ENCODE assay signal across 23 mouse cellular contexts in genomic region chr8:103921621-103922020, GRCm38 (mm10).
DNase-seq lines count a peak whose midpoint lies in the region; TF ChIP-seq lines count a peak whose summit lies in the region.
"Had no signal": no experiment of that assay in that cellular context is flagged by ENCODE, and none has a peak within 500 bp of the region (broad histone marks: within the 10 kb centered on the region; RNA-seq: fewer than 3 reads in every experiment).

No protein-coding gene starts in this region.

- no peak overlapping the region for H3K27ac ChIP-seq in kidney, adult 2 months (ENCODE audit: insufficient read depth, low read depth, low read length)
- H3K27ac ChIP-seq: embryonic facial prominence, embryonic 10.5 days; embryonic facial prominence, embryonic 13.5 days; forebrain, embryonic 12.5 days; forebrain, embryonic 15.5 days; heart, embryonic 10.5 days; hindbrain, embryonic 12.5 days; hindbrain, embryonic 15.5 days had no signal

- peak; percentile 37 for DNase-seq in adrenal gland, postnatal 10 days
- DNase-seq in adrenal gland, postnatal 25 days: no peak
- peak; percentile 28 to 53 for DNase-seq in heart, adult 18-20 months
- no peak for DNase-seq in heart, postnatal 4 days
- peak; percentile 13 for DNase-seq in kidney, adult 2 months
- DNase-seq in kidney, postnatal 25 days: no peak
- DNase-seq in thymus, postnatal 25 days: no peak
- DNase-seq: adrenal gland, adult 2 months; cerebellum, adult 11-12 months; cerebellum, adult 8-10 months; cerebellum, postnatal 10 days; cerebellum, postnatal 36 days; embryo, embryonic 11 days; gastrocnemius, postnatal 25 days had no signal

- TF ChIP-seq POLR2A in kidney, adult 2 months (IDR thresholded peaks at IDR 0.05; ENCODE audit: low read depth, low read length): no peak

- no peak for TF ChIP-seq CTCF in kidney, adult 2 months (conservative IDR thresholded peaks at IDR 0.05; ENCODE audit: insufficient read depth, insufficient read length, low read depth, low read length)

- H3K36me3 ChIP-seq in kidney, adult 2 months (ENCODE audit: control insufficient read depth, insufficient read depth, low read length): no peaks in the 10 kb centered on the region
- H3K36me3 ChIP-seq: embryonic facial prominence, embryonic 10.5 days; embryonic facial prominence, embryonic 13.5 days; forebrain, embryonic 12.5 days; forebrain, embryonic 15.5 days; heart, embryonic 10.5 days; hindbrain, embryonic 12.5 days; hindbrain, embryonic 15.5 days had no signal

- H3K4me3 ChIP-seq in kidney, adult 2 months (ENCODE audit: insufficient read depth, low read depth, low read length): no peak overlapping the region
- H3K4me3 ChIP-seq: embryonic facial prominence, embryonic 10.5 days; embryonic facial prominence, embryonic 13.5 days; erythroblast, embryonic 14.5 days; forebrain, embryonic 12.5 days; forebrain, embryonic 15.5 days; heart, embryonic 10.5 days; hindbrain, embryonic 12.5 days; hindbrain, embryonic 15.5 days had no signal

- 88% methylated on average over 4 of the region's 4 CpGs for WGBS in kidney, adult 2 months

- no peaks in the 10 kb centered on the region; the same call in 1 of the 2 replicates for H3K27me3 ChIP-seq in kidney, adult 2 months (replicated peaks; ENCODE audit: control insufficient read depth, insufficient read depth, low read length)
- H3K27me3 ChIP-seq: embryonic facial prominence, embryonic 13.5 days; forebrain, embryonic 12.5 days; forebrain, embryonic 15.5 days; hindbrain, embryonic 12.5 days; hindbrain, embryonic 15.5 days; Patski had no signal

- H3K4me1 ChIP-seq in kidney, adult 2 months (ENCODE audit: control insufficient read depth, insufficient read depth, low read length): no peaks in the 10 kb centered on the region
- H3K4me1 ChIP-seq: embryonic facial prominence, embryonic 10.5 days; embryonic facial prominence, embryonic 13.5 days; forebrain, embryonic 12.5 days; forebrain, embryonic 15.5 days; heart, embryonic 10.5 days; hindbrain, embryonic 12.5 days; hindbrain, embryonic 15.5 days had no signal

Comparison
In these comparisons a context has a peak if more than half of its experiments do, and no peak if none do; other contexts are left out.
1. DNase-seq: peak in adrenal gland, postnatal 10 days (single experiment), heart, adult 18-20 months (2 of 2) and kidney, adult 2 months (single experiment); none in adrenal gland, postnatal 25 days (single experiment), heart, postnatal 4 days (single experiment), kidney, postnatal 25 days (0 of 2) and thymus, postnatal 25 days (single experiment).